Mouse (Mus musculus) CH12.LX (cell line): ENCODE measurements around the gene Sec22c. TPM values are rescaled to one million over a fixed set of nuclear protein-coding genes. Genes with fewer than 3 reads are reported as not detected.
A peak's percentile ranks its signal among the peaks of the same experiment; 100 is the strongest.

ENCODE experiments used
- DNase-seq: peaks from one replicate; pipeline ENCODE4 v3.0.0-alpha.2; 2013; ENCODE audit errors: extremely low read depth
- H3K27ac ChIP-seq: 2 replicates; pipeline ENCODE4 v1.5.1; 2012; ENCODE audit warnings: low read depth, mild to moderate bottlenecking, control low read depth, moderate library complexity; ENCODE audit not compliant: insufficient read depth
- H3K27me3 ChIP-seq: replicated peaks from 2 replicates; pipeline ENCODE3; 2012; ENCODE audit warnings: inconsistent platforms
- H3K36me3 ChIP-seq, 2 experiments: replicated peaks in 1 of 2; 2 replicates each; pipeline versions ENCODE3 to v1.6.1; 2012; ENCODE audit warnings: inconsistent platforms in 1 of 2, low read length in 1 of 2, mild to moderate bottlenecking in 1 of 2, mixed read lengths in 1 of 2, moderate library complexity in 1 of 2; ENCODE audit not compliant: control insufficient read depth in 1 of 2, insufficient read depth in 1 of 2
- H3K4me1 ChIP-seq, 2 experiments: 2 replicates each; pipeline ENCODE4 v1.6.1; 2012; ENCODE audit warnings: inconsistent platforms in 1 of 2, moderate library complexity in 1 of 2; ENCODE audit not compliant: insufficient read depth in 2 of 2, control insufficient read depth in 1 of 2
- H3K4me2 ChIP-seq: 2 replicates; pipeline ENCODE4 v1.6.1; 2012; ENCODE audit warnings: low read depth, mild to moderate bottlenecking, control low read depth; ENCODE audit not compliant: poor library complexity, insufficient read depth, severe bottlenecking
- H3K4me3 ChIP-seq, 3 experiments: fragments of 150-350 bp in 1 of 3; sonication (generic) in 1 of 3; replicated peaks in 1 of 3; 2 replicates each; pipeline versions ENCODE3 to v1.5.1; 2011 to 2012; ENCODE audit warnings: low read depth in 2 of 3, low read length in 2 of 3, mild to moderate bottlenecking in 2 of 3, moderate library complexity in 2 of 3, control low read depth in 1 of 3, improper control_type of control experiment in 1 of 3, inconsistent platforms in 1 of 3, mixed read lengths in 1 of 3; ENCODE audit not compliant: poor library complexity in 1 of 3
- H3K79me2 ChIP-seq: replicated peaks from 2 replicates; pipeline ENCODE4 v1.6.1; 2012; ENCODE audit warnings: mild to moderate bottlenecking, moderate library complexity; ENCODE audit not compliant: control insufficient read depth, poor library complexity, insufficient read depth, severe bottlenecking; ENCODE audit errors: extremely low read depth
- H3K9ac ChIP-seq: 2 replicates; pipeline ENCODE4 v1.6.1; 2012; ENCODE audit warnings: low read depth, mild to moderate bottlenecking, control low read depth, moderate library complexity; ENCODE audit not compliant: insufficient read depth
- H3K9me3 ChIP-seq: replicated peaks from 2 replicates; pipeline ENCODE3; 2012; ENCODE audit warnings: low read length, inconsistent platforms, mixed read lengths
- CHD1 ChIP-seq: IDR thresholded peaks from 2 replicates; pipeline ENCODE4 v1.6.1; 2012; ENCODE audit warnings: low read depth, low read length, improper control_type of control experiment, inconsistent platforms
- CHD2 ChIP-seq: IDR thresholded peaks from 2 replicates; pipeline ENCODE4 v1.6.1; 2011; ENCODE audit warnings: low read length, improper control_type of control experiment
- CTCF ChIP-seq, 2 experiments: IDR thresholded peaks in 1 of 2; conservative IDR thresholded peaks in 1 of 2; 2 replicates each; pipeline ENCODE4 v1.5.1; 2011 to 2012; ENCODE audit warnings: low read depth in 2 of 2, low read length in 2 of 2, improper control_type of control experiment in 1 of 2, inconsistent platforms in 1 of 2, mild to moderate bottlenecking in 1 of 2, moderate library complexity in 1 of 2
- E2F4 ChIP-seq: IDR thresholded peaks from 2 replicates; pipeline ENCODE4 v1.6.1; 2011; ENCODE audit warnings: low read depth, low read length, improper control_type of control experiment; ENCODE audit not compliant: insufficient replicate concordance
- ELF1 ChIP-seq: IDR thresholded peaks from 2 replicates; pipeline ENCODE4 v1.6.1; 2014; ENCODE audit warnings: low read depth, mild to moderate bottlenecking, inconsistent platforms, low read length, improper control_type of control experiment
- JUN ChIP-seq: IDR thresholded peaks from 2 replicates; pipeline ENCODE4 v1.6.1; 2011; ENCODE audit warnings: low read depth, mild to moderate bottlenecking, low read length, improper control_type of control experiment, moderate library complexity; ENCODE audit not compliant: insufficient read depth
- JUND ChIP-seq: conservative IDR thresholded peaks from 2 replicates; pipeline ENCODE4 v1.6.1; 2011; ENCODE audit warnings: low read depth, low read length, improper control_type of control experiment
- KAT2A ChIP-seq: IDR thresholded peaks from 2 replicates; pipeline ENCODE4 v1.6.1; 2012; ENCODE audit warnings: low read length, improper control_type of control experiment, inconsistent platforms; ENCODE audit not compliant: insufficient replicate concordance
- MAFK ChIP-seq: IDR thresholded peaks from 2 replicates; pipeline ENCODE4 v1.6.1; 2011; ENCODE audit warnings: low read length, improper control_type of control experiment; ENCODE audit not compliant: insufficient replicate concordance
- MAX ChIP-seq: IDR thresholded peaks from 2 replicates; pipeline ENCODE4 v1.6.1; 2011; ENCODE audit warnings: low read length, improper control_type of control experiment
- MAZ ChIP-seq: IDR thresholded peaks from 2 replicates; pipeline ENCODE4 v1.6.1; 2012; ENCODE audit warnings: low read depth, mild to moderate bottlenecking, inconsistent platforms, low read length, improper control_type of control experiment, moderate library complexity
- MEF2A ChIP-seq: IDR thresholded peaks from 2 replicates; pipeline ENCODE4 v1.6.1; 2014; ENCODE audit warnings: low read depth, mild to moderate bottlenecking, inconsistent platforms, low read length, improper control_type of control experiment, borderline replicate concordance
- MXI1 ChIP-seq: IDR thresholded peaks from 2 replicates; pipeline ENCODE4 v1.6.1; 2011; ENCODE audit warnings: mild to moderate bottlenecking, low read depth, low read length, improper control_type of control experiment
- NELFE ChIP-seq: IDR thresholded peaks from 2 replicates; pipeline ENCODE4 v1.6.1; 2011; ENCODE audit warnings: low read depth, low read length, improper control_type of control experiment
- NRF1 ChIP-seq: IDR thresholded peaks from 2 replicates; pipeline ENCODE4 v1.6.1; 2014; ENCODE audit warnings: low read depth, mild to moderate bottlenecking, inconsistent platforms, low read length, improper control_type of control experiment, moderate library complexity
- POLR2AphosphoS2 ChIP-seq: IDR thresholded peaks from 2 replicates; pipeline ENCODE4 v1.6.1; 2011; ENCODE audit warnings: low read depth, low read length, improper control_type of control experiment
- RAD21 ChIP-seq: IDR thresholded peaks from 2 replicates; pipeline ENCODE4 v1.6.1; 2011; ENCODE audit warnings: low read depth, mild to moderate bottlenecking, low read length, improper control_type of control experiment, moderate library complexity
- SIN3A ChIP-seq: IDR thresholded peaks from 2 replicates; pipeline ENCODE4 v1.6.1; 2012; ENCODE audit warnings: low read length, improper control_type of control experiment, inconsistent platforms
- SMC3 ChIP-seq: IDR thresholded peaks from 2 replicates; pipeline ENCODE4 v1.6.1; 2011; ENCODE audit warnings: low read depth, low read length, improper control_type of control experiment
- TBP ChIP-seq: conservative IDR thresholded peaks from 2 replicates; pipeline ENCODE4 v1.6.1; 2011; ENCODE audit warnings: low read depth, low read length, improper control_type of control experiment
- TCF12 ChIP-seq: IDR thresholded peaks from 2 replicates; pipeline ENCODE4 v1.6.1; 2014; ENCODE audit warnings: low read depth, mild to moderate bottlenecking, inconsistent platforms, low read length, improper control_type of control experiment
- UBTF ChIP-seq: IDR thresholded peaks from 2 replicates; pipeline ENCODE4 v1.6.1; 2012; ENCODE audit warnings: low read depth, mild to moderate bottlenecking, inconsistent platforms, low read length, improper control_type of control experiment, moderate library complexity
- USF2 ChIP-seq: conservative IDR thresholded peaks from 2 replicates; pipeline ENCODE4 v1.6.1; 2011; ENCODE audit warnings: low read depth, low read length, improper control_type of control experiment
- ZNF384 ChIP-seq: IDR thresholded peaks from 2 replicates; pipeline ENCODE4 v1.6.1; 2012; ENCODE audit warnings: low read depth, low read length, improper control_type of control experiment, inconsistent platforms
- dilution Hi-C: fragments of 300-500 bp; cut with MboI; formaldehyde crosslinking; loops from 2 replicates; pipeline ENCODE4 v1.14.3; 2020; ENCODE audit warnings: low sequenced_read_pairs; ENCODE audit not compliant: extremely low pct_unique_long_range_greater_than_20kb, extremely low pct_ligation_motif_present
- in situ Hi-C: fragments of 300-500 bp; cut with MboI; formaldehyde crosslinking; loops from 3 replicates; pipeline ENCODE4 v1.14.3; 2019; ENCODE audit warnings: low sequenced_read_pairs, low pct_ligation_motif_present, low pct_unique_long_range_greater_than_20kb, mixed read lengths
- polyA plus RNA-seq: library from polyadenylated mRNA; unstranded; fragments of >175 nt; gene quantifications from 2 replicates; pipeline ENCODE4 v1.2.1, GENCODE M21; 2012; ENCODE audit warnings: low read depth; ENCODE audit not compliant: insufficient read length
- total RNA-seq, 2 experiments: library from RNA; depleted of rRNA; stranded (reverse); fragments of 300-350 nt in 1 of 2; fragments of >200 nt in 1 of 2; gene quantifications; 2 replicates each; pipeline ENCODE4 v1.2.3; 2012 to 2014

Gene Sec22c
- total and polyA plus RNA-seq, 3 experiments: 2.4 to 5.7 (median 4.0) TPM

DNA sequence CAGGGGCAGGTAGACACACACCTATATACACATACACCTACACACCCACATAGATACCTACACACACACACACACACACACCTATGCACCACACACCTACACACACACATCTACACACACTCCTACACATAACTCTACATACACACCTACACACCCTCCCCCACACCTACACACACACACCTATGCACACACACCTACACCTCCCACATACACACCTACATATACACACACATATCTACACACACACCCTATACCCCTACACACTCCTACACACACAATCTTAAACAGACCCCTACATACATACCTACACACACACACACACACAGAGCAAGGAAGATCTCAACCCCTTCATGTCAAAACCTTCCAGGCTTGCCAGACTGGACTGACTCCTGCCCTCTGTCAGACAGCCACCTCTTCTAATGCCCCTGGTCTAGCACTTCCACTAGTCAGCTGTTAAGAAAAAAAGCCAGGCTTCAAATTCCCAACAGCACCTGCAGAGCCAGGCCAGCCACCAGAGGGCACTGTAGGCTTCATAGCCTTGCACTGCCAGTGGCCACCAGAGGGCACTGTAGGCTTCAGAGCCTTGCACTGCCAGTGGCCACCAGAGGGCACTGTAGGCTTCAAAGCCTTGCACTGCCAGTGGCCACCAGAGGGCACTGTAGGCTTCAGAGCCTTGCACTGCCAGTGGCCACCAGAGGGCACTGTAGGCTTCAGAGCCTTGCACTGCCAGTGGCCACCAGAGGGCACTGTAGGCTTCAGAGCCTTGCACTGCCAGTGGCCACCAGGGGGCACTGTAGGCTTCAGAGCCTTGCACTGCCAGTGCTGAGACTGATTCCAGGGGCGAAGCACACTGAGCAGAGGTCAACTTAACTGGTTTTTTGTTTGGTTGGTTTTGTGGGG, 7.9 kb downstream of the Sec22c start:
- dilution Hi-C loops: no loop called here

DNA sequence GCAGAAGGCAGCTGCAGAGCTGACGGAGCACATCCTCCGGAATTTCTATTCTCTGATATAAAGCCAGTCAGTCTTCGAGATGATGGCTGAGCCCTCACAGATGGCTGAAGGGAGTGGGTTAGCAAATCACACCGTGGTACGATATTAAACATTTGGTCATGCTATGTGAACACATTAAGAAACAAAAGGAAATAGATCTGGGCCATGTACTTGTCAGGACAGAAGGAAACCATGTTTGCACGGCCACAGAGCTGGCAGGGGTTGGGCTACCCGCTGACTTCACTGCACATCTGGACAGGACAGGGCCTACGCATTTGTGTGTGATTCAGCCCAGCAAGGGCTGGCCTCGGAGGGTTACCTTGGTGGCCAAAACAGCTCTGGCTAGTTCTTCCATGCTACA, 8.7 kb downstream of the Sec22c start:
- Histone ChIP-seq H3K27me3 (no peaks in the 10 kb centered on the region), H3K36me3 (peaks cover 0 to 27% of the 10 kb centered on the region in 2 experiments), H3K4me3 (no peak overlapping the region), H3K27ac (no peak overlapping the region), H3K4me2 (no peak overlapping the region), H3K9me3 (peaks cover 2% of the 10 kb centered on the region), H3K4me1 (no peaks in the 10 kb centered on the region), H3K79me2 (no peaks in the 10 kb centered on the region), H3K9ac (no peak overlapping the region)
- dilution Hi-C loops: no loop called here
- DNase-seq: no peak
- in situ Hi-C loops: no loop called here
- TF ChIP-seq MAZ: no peak
- no peak for TF ChIP-seq TBP
- TF ChIP-seq KAT2A: no peak
- no peak for TF ChIP-seq USF2
- TF ChIP-seq ELF1: no peak
- no peak for TF ChIP-seq JUND
- TF ChIP-seq MEF2A: no peak
- TF ChIP-seq CTCF (conservative IDR thresholded peaks at IDR 0.05 in 1 of 2, IDR thresholded peaks at IDR 0.05 in 1 of 2; ENCODE audit: low read depth in 2 of 2, low read length in 2 of 2): no peak
- no peak for TF ChIP-seq UBTF
- TF ChIP-seq MAFK: no peak
- TF ChIP-seq MXI1: no peak
- TF ChIP-seq RAD21: no peak
- no peak for TF ChIP-seq MAX
- TF ChIP-seq ZNF384: no peak
- no peak for TF ChIP-seq NRF1
- no peak for TF ChIP-seq CHD2
- TF ChIP-seq POLR2AphosphoS2: no peak
- TF ChIP-seq E2F4: no peak
- TF ChIP-seq SMC3: no peak

More for the DNA sequence above, 7.9 kb downstream of the Sec22c start:
- no peak overlapping the region for H3K9ac ChIP-seq
- H3K4me1 ChIP-seq: no peaks in the 10 kb centered on the region
- in situ Hi-C loops: no loop called here
- H3K27ac ChIP-seq: no peak overlapping the region
- TF ChIP-seq SIN3A: no peak
- TF ChIP-seq SMC3: peak; percentile 78
- no peak for TF ChIP-seq TCF12
- TF ChIP-seq JUND: no peak
- peak; percentile 80; the same call in 1 of the 2 replicates for TF ChIP-seq NELFE
- no peak for TF ChIP-seq CHD1
- TF ChIP-seq CTCF (conservative IDR thresholded peaks at IDR 0.05 in 1 of 2, IDR thresholded peaks at IDR 0.05 in 1 of 2; ENCODE audit: low read depth in 2 of 2, low read length in 2 of 2): peak; percentile 97 to 98
- no peak for TF ChIP-seq JUN
- TF ChIP-seq RAD21: peak; percentile 48
- TF ChIP-seq POLR2AphosphoS2: no peak
- DNase-seq: peak; percentile 54
- peaks cover 2% of the 10 kb centered on the region for H3K9me3 ChIP-seq
- no peaks in the 10 kb centered on the region for H3K79me2 ChIP-seq
- H3K4me2 ChIP-seq: no peak overlapping the region
- H3K27me3 ChIP-seq: no peaks in the 10 kb centered on the region
- peaks cover 0 to 21% of the 10 kb centered on the region in 2 experiments for H3K36me3 ChIP-seq
- H3K4me3 ChIP-seq: no peak overlapping the region
